Mouse (Mus musculus) ovary, postnatal 10 days (tissue): Measurements from ENCODE around the gene Myo6.
"Not testable (repeated sequence)": the region's sequence is repeated elsewhere in the genome, so short reads cannot be mapped to it uniquely, and the experiment has no call there.

ENCODE experiments used
- DNase-seq: peaks from one replicate; pipeline ENCODE4 v3.0.0; 2022; ENCODE audit warnings: low spot score

The Myo6 gene

DNA sequence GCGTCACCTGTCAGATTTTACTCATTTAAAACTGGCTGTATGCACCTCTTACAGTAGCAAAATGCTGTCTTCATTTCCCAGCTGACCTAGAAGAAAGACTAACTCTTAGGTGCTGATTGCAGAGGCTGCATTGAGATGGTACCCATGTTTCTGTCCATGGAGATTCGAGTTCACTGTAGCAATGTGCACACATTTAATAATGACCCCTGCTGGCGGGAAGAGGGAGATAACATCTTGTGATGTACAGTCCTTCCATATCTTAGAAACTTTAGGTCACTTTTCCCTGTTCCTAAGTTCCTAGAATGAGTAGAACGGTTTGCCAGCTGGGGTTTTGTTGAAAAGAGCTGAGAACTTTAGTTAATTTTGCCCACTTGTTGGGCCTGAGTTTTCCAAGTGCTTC is 138.7 kb downstream of the Myo6 start:
- DNase-seq = no peak

DNA sequence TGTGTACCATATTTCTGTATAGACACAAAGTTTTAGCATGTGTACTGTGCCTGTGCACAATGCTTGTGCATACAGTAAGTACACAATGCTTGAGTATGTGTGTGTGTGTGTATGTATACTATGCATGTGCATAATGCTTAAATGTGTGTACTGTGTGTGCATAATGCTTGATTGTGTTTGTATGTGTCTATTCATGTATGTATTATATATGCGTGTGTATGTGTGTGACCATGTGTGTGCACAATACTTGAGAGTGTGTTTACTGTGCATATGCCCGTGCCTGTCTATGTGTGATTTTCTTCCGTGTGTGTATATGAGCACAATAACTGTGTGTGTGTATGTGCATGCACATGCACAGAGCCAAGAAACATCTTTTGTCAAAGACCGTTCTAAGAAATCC is 141.6 kb downstream of the Myo6 start:
- no peak for DNase-seq

DNA sequence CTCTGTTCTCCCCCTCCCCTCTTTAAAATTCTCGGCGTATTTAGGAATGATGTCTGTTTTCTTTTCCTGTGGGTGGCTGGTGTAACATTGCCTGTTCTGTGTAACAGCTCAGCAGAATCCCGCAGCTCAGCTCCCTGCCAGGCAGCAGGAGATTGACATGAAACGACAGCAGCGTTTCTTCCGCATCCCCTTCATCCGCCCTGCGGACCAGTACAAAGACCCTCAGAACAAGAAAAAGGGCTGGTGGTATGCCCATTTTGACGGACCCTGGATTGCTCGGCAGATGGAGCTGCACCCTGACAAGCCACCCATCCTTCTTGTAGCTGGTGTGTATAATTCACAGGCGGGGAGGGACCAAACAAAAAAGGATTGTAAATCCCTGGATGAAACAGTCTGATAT is 142.0 kb downstream of the Myo6 start:
- no peak for DNase-seq

- DNase-seq = no peak
Observed at GRCm38 (mm10) chr9:80307629-80308028, 142.8 kb downstream of the Myo6 start.

- no peak for DNase-seq
Observed at GRCm38 (mm10) chr9:80313610-80314009, 148.8 kb downstream of the Myo6 start.

DNA sequence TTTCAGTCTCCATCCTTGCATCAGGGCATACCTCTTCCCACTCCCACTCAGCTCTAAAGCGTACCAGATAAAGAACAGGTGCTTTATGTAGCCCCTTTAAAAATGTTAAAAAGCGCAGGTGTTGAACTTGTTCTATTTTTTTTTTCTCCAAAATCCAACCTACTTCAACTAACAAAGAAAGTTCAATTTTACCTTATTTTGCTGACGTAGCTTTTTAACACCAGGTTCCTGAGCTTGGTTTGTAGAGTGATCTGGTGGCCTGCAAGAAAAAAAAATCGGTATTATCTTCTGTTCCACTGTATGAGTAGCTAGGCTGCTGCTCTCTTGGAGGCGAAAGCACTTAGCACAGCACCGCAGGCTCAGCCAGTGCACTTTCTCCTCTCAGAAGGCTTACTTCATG is 151.1 kb downstream of the Myo6 start:
- no peak for DNase-seq

GRCm38 (mm10) chr9:80318027-80318426 is 153.2 kb downstream of the Myo6 start:
- DNase-seq = no peak

DNA sequence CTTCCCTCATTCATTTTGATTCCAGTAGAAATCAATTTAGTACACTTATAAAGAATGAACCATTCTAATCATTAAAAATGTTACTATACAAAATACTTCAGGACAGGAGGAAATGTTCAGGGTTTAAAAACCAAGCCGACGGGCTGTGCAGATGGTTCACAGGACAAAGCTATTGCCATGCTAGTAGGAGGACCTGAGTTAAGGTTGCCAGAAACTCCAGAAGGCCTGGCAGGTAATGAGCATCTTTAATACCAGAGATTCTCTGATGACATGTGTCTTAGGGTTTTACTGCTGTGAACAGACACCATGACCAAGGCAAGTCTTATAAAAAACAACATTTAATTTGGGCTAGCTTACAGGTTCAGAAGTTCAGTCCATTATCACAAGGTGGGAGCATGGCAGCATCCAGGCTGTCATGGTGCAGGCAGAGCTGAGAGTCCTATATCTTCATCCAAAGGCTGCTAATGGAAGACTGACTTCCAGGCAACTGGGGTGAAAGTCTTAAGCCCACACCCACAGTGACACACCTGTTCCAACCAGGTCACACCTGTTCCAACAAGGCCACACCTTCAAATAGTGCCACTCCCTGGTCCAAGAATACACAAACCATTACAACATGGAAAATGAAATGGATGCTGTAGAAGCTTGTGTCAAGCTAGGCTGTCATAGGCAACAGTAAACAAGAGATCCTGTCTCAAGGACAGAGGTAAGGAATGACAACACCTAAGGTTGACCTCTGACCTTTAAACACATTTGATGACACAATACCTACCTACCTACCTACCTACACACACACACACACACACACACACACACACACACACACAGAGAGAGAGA is 156.4 kb downstream of the Myo6 start:
- DNase-seq = not testable (repeated sequence)

GRCm38 (mm10) chr9:80332153-80332552 is 167.3 kb downstream of the Myo6 start:
- DNase-seq = no peak

DNA sequence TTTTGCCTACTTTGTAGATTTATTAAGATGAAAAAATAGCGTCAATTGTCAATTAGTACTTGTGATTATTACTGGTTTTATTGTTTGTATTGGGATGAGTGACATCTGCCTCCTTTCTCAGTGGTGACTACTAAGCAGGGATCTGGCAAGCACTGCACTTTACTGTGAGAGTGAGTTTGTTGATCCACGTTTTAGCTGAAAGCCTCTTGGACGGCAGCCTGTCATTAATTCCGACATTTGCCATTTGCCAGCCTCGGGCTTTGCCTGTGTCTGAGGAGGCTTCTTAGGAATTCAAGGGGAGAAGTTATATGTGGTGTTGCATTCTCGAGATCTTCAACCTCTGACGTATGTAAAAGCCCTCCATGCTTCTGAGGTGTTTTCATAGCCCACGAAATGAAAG is 168.6 kb downstream of the Myo6 start:
- no peak for DNase-seq

GRCm38 (mm10) chr9:80333998-80334605 is 169.3 kb downstream of the Myo6 start:
- no peak for DNase-seq

GRCm38 (mm10) chr9:80335660-80336357 is 171.0 kb downstream of the Myo6 start:
- DNase-seq = no peak

GRCm38 (mm10) chr9:80338026-80338425 is 173.2 kb downstream of the Myo6 start:
- no peak for DNase-seq

- no peak for DNase-seq
Observed at GRCm38 (mm10) chr9:80340927-80341326, 176.1 kb downstream of the Myo6 start.

GRCm38 (mm10) chr9:80341756-80342155 is 176.9 kb downstream of the Myo6 start:
- no peak for DNase-seq

DNA sequence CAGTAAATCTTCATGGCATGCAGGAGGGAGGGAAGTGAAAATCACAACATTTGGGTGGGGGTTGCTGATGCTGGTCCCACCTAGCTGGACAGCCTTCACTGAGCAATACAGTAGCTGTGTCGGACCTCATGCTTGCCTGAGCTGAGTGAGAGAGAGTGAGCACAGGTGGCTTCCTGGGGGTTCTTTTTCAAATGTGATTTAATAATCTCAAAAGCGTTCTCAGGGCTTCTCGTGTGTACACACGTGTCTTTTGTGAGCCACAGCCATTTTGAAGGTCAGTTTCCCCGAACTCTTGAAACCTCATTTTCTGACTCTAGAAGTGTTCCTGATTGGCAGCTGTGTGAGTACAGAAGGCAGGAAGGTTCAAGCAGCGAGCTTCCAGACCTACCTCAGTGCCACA is 177.7 kb downstream of the Myo6 start:
- DNase-seq = no peak

DNA sequence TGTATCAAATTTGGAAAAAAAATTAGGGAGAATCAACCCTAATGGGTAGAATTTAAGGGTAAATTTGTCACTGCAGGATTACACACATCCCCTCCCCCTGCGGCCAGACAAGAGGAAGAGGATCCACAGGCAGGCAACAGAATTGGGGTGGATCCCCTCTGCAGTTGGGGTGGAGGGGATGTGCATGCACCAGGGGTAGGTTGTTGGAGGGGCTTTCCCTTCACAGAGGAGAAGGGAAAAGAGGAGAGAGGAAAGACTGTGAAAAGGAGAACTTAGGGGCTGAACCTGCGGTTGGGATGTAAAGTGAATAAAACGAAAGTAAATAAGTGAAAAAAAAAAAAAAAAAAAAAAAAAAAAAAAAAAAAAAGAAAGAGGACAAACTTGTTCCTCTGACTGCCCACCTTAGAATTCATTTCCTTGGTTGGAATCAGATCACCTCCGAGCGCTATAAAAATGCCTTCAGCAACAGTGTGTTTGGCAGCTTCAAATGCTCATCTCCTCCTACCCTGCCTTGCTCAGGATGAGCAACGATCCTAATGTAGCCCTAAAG is 179.7 kb downstream of the Myo6 start:
- DNase-seq = no peak

DNA sequence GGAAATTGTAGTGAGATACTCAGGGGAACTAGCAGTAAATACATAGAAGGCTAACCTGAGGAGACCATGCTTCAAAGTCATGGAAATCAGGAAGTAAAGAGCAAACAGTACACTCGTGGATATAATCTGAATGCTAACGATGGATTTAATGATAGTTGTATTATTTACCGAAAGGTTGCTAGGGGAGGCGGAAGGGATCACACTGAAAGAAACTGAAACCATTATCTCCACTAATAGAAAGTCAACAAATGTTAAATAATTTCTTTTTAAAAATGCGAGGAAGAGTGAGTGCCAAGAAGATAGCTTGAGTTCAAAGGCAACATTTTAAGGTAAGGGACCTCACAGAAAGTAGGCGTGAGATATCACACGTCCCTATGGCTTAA is 186.5 kb downstream of the Myo6 start:
- DNase-seq = no peak

GRCm38 (mm10) chr9:80351678-80352331 is 187.0 kb downstream of the Myo6 start:
- no peak for DNase-seq

DNA sequence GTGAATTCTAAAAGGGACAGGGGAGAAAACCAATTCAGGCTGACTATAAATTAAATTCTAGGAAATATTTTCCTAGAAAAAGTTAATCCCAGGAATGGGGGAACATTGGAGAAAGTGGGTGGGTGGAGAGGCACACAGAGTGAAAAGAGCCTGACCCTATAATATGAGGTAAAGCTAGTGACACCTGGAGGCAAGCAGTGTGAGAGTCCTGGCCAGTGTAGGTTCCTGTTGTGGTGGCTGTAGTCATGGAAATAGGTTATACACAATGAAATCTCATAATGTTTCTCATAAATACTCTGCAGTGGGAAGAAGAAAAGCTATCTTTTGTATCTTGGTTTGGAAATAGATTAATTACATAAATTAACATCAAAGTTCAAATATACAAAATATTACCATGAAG is 195.2 kb downstream of the Myo6 start:
- no peak for DNase-seq
